Mouse (Mus musculus) urinary bladder, postnatal 0 days (tissue): Measurements from ENCODE around the gene Tmem230. TPM values are rescaled to one million over a fixed set of nuclear protein-coding genes. Genes with fewer than 3 reads are reported as not detected.

Source experiments
- polyA plus RNA-seq: library from polyadenylated mRNA; unstranded; fragments of >200 nt; fragmentation: Nextera tagmentation; extraction: Ambion mirVana; gene quantifications from 2 replicates; pipeline ENCODE4 v1.2.1, GENCODE M21; 2015

The Tmem230 gene
- polyA plus RNA-seq, result 32.8 and 34.3 TPM in 2 replicates

GRCm38 (mm10) chr2:132247539-132248313 is at the start of gene Tmem230:
TSS of gene Tmem230 (minus strand) at chr2:132247807.

GRCm38 (mm10) chr2:132262879-132263398 is 15.3 kb upstream of the Tmem230 start, which contains the start of gene Cds2:
TSS of gene Cds2 (plus strand) at chr2:132263148.

GRCm38 (mm10) chr2:132252542-132253528 is 5.2 kb upstream of the Tmem230 start, which contains the start of gene Pcna:
TSS of gene Pcna (minus strand) at chr2:132253314.

Other genes starting within 250 kb of the Tmem230 start
- gene Rassf2, start 217.5 kb downstream of the Tmem230 start, polyA plus RNA-seq, result 13.0 and 13.6 TPM in 2 replicates
- 8.1 and 8.4 TPM in 2 replicates for gene Slc23a2, start 102.7 kb downstream of the Tmem230 start, polyA plus RNA-seq
- 83.0 and 105 TPM in 2 replicates for gene Pcna, start 5.5 kb upstream of the Tmem230 start, polyA plus RNA-seq
- 18.5 and 20.1 TPM in 2 replicates for gene Cds2, start 15.3 kb upstream of the Tmem230 start, polyA plus RNA-seq
- gene Prokr2, start 137.6 kb upstream of the Tmem230 start, polyA plus RNA-seq, result not detected in 2 replicates